Mouse (Mus musculus) forebrain, embryonic 12.5 days (tissue): ENCODE data around the gene Klhl15. TPM values are rescaled to one million over a fixed set of nuclear protein-coding genes. Genes with fewer than 3 reads are reported as not detected.
"Not testable (repeated sequence)": the region's sequence is repeated elsewhere in the genome, so short reads cannot be mapped to it uniquely, and the experiment has no call there.

Experiments used
- ATAC-seq: fragments of 200-750 bp; cut with Nextera tagmentation; 2 replicates; pipeline ENCODE4 v1.8.0; 2017; ENCODE audit warnings: moderate TSS enrichment; ENCODE audit not compliant: low FRiP score
- H3K27ac ChIP-seq: fragments of 300-500 bp; sonication (generic); 2 replicates; pipeline ENCODE4 v1.5.1; 2016; ENCODE audit warnings: mild to moderate bottlenecking
- H3K27me3 ChIP-seq: fragments of 300-500 bp; sonication (generic); 2 replicates; pipeline ENCODE4 v1.6.1; 2016; ENCODE audit warnings: mild to moderate bottlenecking
- H3K36me3 ChIP-seq: fragments of 300-500 bp; sonication (generic); replicated peaks from 2 replicates; pipeline ENCODE4 v1.6.1; 2016; ENCODE audit warnings: mild to moderate bottlenecking
- H3K4me1 ChIP-seq: fragments of 300-500 bp; sonication (generic); 2 replicates; pipeline ENCODE4 v1.6.1; 2016
- H3K4me2 ChIP-seq: fragments of 300-500 bp; sonication (generic); 2 replicates; pipeline ENCODE4 v1.6.1; 2016; ENCODE audit warnings: mild to moderate bottlenecking, moderate library complexity
- H3K4me3 ChIP-seq: fragments of 300-500 bp; sonication (generic); replicated peaks from 2 replicates; pipeline ENCODE4 v1.5.1; 2016; ENCODE audit warnings: mild to moderate bottlenecking
- H3K9ac ChIP-seq: fragments of 300-500 bp; sonication (generic); 2 replicates; pipeline ENCODE4 v1.6.1; 2016; ENCODE audit warnings: mild to moderate bottlenecking
- H3K9me3 ChIP-seq: fragments of 300-500 bp; sonication (generic); 2 replicates; pipeline ENCODE4 v1.6.1; 2016
- WGBS: fragments of 180-500 bp; shearing (Covaris S2); methylation state at CpG from one replicate; pipeline ENCODE4 v1.1.7; 2016; 5-methylcytosine and 5-hydroxymethylcytosine counted together
- polyA plus RNA-seq: library from polyadenylated mRNA; unstranded; fragments of >200 nt; fragmentation: Nextera tagmentation; extraction: Ambion mirVana; gene quantifications from 2 replicates; pipeline ENCODE4 v1.2.1, GENCODE M21; 2016

Klhl15 gene
- polyA plus RNA-seq, result 10.6 and 11.9 TPM in 2 replicates

DNA sequence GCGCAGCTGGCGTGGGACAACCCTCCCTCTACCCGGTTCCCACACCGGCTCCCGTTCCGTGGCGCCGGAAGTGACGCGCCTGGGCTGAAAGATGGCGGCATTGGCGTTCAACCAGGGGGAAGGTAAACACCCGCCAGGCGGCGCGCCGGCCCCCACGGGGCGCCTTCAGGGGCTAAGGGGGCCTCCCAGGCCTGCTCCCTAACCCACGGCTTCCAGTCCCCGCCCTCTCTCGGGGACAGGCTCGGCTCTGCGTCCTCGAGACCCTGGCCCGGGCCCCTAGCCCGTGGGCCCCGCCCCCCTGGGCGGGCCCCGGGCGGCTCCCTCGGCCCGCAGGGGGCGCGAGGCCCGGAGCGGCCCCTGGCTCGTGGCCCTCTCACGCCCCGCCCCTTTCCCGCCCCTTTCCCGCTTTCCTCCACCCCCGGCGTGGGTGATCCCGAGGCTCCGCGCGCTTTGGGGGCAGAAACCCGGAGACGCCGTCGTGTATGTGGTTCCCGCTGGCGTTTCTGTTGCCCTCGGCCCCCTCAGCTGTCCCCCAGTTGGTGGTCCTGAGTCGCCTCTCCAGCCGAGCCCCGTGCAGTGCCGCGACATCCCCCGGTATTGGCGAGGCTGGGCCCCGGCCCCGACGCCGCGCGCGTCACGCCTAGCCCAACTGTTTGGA, at the start of gene Klhl15:
TSS of gene Klhl15 (plus strand) at position 68 of the 658 bp plus-strand sequence.
- peak within 1 kb of the TSS; percentile 57 for H3K4me3 ChIP-seq
- no peaks in the 10 kb centered on the region for H3K4me1 ChIP-seq
- peak within 1 kb of the TSS; percentile 53 for H3K4me2 ChIP-seq
- H3K9ac ChIP-seq, result peak within 1 kb of the TSS; percentile 62
- peak; percentile 94 for ATAC-seq
- peak within 1 kb of the TSS; percentile 90 for H3K27ac ChIP-seq
- peaks cover 64% of the 10 kb centered on the region for H3K27me3 ChIP-seq
- H3K36me3 ChIP-seq, result no peaks in the 10 kb centered on the region
- WGBS, result 14% methylated on average over 53 of the region's 70 CpGs
- no peaks in the 10 kb centered on the region for H3K9me3 ChIP-seq

- Histone ChIP-seq H3K27ac (no peak overlapping the region), H3K9me3 (no peaks in the 10 kb centered on the region), H3K4me2 (no peak overlapping the region), H3K27me3 (peaks cover 32% of the 10 kb centered on the region), H3K4me1 (0 out of 2 replicates have a peak, but pooled peaks cover 3% of the 10 kb centered on the region), H3K9ac (no peak overlapping the region), H3K4me3 (no peak overlapping the region), H3K36me3 (no peaks in the 10 kb centered on the region)
- WGBS, result 67% methylated on average over 1 of the region's 1 CpGs
- ATAC-seq, result no peak
Observed at GRCm38 (mm10) chrX:94185156-94185555, 49.2 kb upstream of the Klhl15 start.

DNA sequence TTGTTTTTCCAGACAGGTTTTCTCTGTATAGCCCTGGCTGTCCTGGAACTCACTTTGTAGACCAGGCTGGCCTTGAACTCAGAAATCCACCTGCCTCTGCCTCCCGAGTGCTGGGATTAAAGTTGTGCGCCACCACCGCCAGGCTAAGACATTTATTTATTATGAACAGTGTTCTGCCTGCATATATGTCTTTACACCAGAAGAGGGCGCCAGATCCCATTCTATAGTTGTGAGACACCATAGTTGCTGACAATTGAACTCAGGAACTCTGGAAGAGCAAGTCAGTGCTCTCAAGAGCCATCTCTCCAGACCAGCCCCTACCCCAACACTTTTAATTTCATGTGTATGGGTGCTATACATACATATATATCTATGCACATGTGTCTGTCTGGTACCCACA, 40.5 kb upstream of the Klhl15 start:
- H3K9me3 ChIP-seq, H3K27me3 ChIP-seq, H3K4me3 ChIP-seq, H3K9ac ChIP-seq, H3K4me2 ChIP-seq, H3K27ac ChIP-seq, H3K4me1 ChIP-seq, ATAC-seq: not testable (repeated sequence)
- 66% methylated on average over 4 of the region's 4 CpGs for WGBS
- peaks cover 59% of the 10 kb centered on the region for H3K36me3 ChIP-seq

GRCm38 (mm10) chrX:94197789-94198188, 36.6 kb upstream of the Klhl15 start:
- no peaks in the 10 kb centered on the region for H3K9me3 ChIP-seq
- peaks cover 85% of the 10 kb centered on the region for H3K36me3 ChIP-seq

DNA sequence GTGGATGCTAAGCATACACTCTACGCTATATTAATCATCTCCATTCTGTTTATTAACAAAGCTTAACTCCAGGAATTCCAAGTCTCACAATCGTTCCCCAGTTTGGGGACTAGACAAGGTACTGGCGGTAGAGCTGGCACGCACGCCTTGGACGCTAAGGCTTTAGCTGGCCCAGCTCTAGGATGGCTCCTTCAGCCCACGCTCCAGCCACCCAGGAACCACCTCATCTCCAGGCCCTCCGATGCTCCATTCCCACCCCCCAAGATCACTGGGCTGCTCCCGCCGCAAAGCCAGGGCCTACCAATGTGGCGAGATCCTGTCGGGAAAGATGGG, 22.2 kb upstream of the Klhl15 start:
- H3K9ac ChIP-seq, result peak overlapping the region; percentile 75
- H3K36me3 ChIP-seq, result peaks cover 23% of the 10 kb centered on the region
- H3K4me2 ChIP-seq, result peak overlapping the region; percentile 67
- 0% methylated on average over 12 of the region's 12 CpGs for WGBS
- no peaks in the 10 kb centered on the region for H3K4me1 ChIP-seq
- no peaks in the 10 kb centered on the region for H3K27me3 ChIP-seq
- H3K9me3 ChIP-seq, result no peaks in the 10 kb centered on the region
- peak; percentile 62 for ATAC-seq
- H3K27ac ChIP-seq, result peak overlapping the region; percentile 73
- peak overlapping the region; percentile 75 for H3K4me3 ChIP-seq

More at GRCm38 (mm10) chrX:94197789-94198188, 36.6 kb upstream of the Klhl15 start:
- Histone ChIP-seq H3K27me3 (no peaks in the 10 kb centered on the region), H3K9ac (no peak overlapping the region), H3K27ac (no peak overlapping the region), H3K4me1 (no peaks in the 10 kb centered on the region), H3K4me2 (no peak overlapping the region), H3K4me3 (no peak overlapping the region)
- 83% methylated on average over 5 of the region's 5 CpGs for WGBS
- ATAC-seq, result no peak

- H3K4me3 ChIP-seq, result peak within 1 kb of the TSS; percentile 75
- peak within 1 kb of the TSS; percentile 67 for H3K4me2 ChIP-seq
- no peaks in the 10 kb centered on the region for H3K9me3 ChIP-seq
- H3K4me1 ChIP-seq, result no peaks in the 10 kb centered on the region
- peaks cover 18% of the 10 kb centered on the region for H3K36me3 ChIP-seq
- H3K9ac ChIP-seq, result peak within 1 kb of the TSS; percentile 75
- H3K27ac ChIP-seq, result peak within 1 kb of the TSS; percentile 73
- under 1% methylated on average over 52 of the region's 52 CpGs for WGBS
- H3K27me3 ChIP-seq, result no peaks in the 10 kb centered on the region
- ATAC-seq, result peak; percentile 94
Observed at GRCm38 (mm10) chrX:94212597-94213321, 21.6 kb upstream of the Klhl15 start, which contains the start of gene Eif2s3x. TSS of gene Eif2s3x (minus strand) at chrX:94212862.

DNA sequence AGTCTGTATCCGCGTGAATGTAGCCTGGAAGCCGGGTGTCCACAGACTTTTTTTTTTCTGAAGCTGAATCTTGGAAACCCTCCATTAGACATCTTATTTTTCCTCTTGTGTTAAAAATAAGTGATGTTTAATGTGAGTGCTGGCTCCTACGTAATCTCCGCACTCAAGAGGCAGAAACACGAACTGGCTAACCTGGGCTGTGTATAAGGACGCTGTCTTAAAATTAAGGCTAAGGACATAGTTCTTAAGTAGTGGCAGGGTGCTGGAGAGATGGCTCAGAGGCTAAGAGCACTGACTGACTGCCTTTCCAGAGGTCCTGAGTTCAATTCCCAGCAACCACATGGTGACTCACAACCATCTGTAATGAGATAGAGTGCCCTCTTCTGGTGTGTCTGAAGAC, 21.0 kb upstream of the Klhl15 start:
- Histone ChIP-seq H3K9ac (0 out of 2 replicates have a peak overlapping the region, but pooled peaks have one; percentile 44), H3K4me1 (no peaks in the 10 kb centered on the region), H3K27me3 (no peaks in the 10 kb centered on the region), H3K27ac (no peak overlapping the region), H3K36me3 (peaks cover 12% of the 10 kb centered on the region), H3K9me3 (no peaks in the 10 kb centered on the region), H3K4me2 (peak overlapping the region; percentile 40), H3K4me3 (peak overlapping the region; percentile 75)
- ATAC-seq, result peak; percentile 10; the same call in 1 of the 2 replicates
- WGBS, result 20% methylated on average over 7 of the region's 7 CpGs

DNA sequence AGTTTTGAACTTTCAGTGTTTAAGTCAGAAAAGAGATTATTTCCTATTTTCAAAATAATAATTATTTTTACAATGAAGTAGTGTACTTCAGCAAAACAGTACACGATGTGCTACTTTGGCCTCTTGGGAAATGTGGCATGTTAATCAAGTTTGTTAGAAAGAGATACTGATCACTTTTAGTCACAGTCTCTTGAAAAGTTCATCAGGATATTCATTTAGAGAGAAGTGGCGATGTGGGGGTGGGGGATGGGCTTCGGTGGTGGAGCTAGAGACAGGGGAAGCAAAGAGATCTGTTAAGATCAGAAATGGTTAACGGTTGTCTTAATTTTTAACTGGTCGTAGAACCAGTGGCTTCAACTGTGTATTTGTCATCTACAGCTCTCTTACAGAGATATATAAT, 967 bp upstream of the Klhl15 start:
- Histone ChIP-seq H3K9ac (no peak overlapping the region), H3K4me3 (no peak overlapping the region), H3K4me2 (peak overlapping the region; percentile 53; the same call in 1 of the 2 replicates), H3K4me1 (no peaks in the 10 kb centered on the region), H3K27ac (no peak overlapping the region), H3K27me3 (peaks cover 57% of the 10 kb centered on the region), H3K9me3 (no peaks in the 10 kb centered on the region), H3K36me3 (no peaks in the 10 kb centered on the region)
- no peak for ATAC-seq
- WGBS, result 42% methylated on average over 5 of the region's 5 CpGs

DNA sequence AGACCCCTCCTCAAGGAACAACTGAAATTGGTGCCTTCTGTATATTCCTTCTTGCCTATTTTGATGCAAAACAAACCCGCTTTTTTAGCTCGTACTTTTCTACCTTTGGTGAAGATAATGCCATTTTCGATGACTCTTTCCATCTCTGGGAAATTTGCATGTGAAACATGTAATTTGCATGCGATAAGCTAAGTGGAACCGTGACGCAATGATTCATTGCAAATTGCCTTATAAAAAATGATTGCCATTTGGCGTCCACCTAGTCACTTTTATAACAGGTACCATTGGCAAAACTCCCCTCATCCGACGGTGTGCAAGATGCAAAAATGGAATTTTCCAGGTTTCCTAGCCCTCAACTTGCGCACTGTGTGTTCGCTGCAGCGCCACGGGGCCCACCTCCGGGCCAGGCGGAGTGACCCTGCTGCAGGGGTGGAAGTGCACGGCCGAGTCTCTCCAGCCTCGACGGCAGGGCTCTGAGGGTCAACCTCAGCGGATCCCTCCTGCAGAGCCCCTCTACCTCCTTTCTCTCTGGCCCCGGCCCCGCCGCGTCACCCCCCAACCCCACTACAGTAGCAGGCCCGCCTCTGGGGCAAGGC, 365 bp upstream of the Klhl15 start:
- Histone ChIP-seq H3K4me3 (peak overlapping the region; percentile 57), H3K9me3 (no peaks in the 10 kb centered on the region), H3K4me2 (peak overlapping the region; percentile 53), H3K27me3 (peaks cover 63% of the 10 kb centered on the region), H3K27ac (peak overlapping the region; percentile 90), H3K36me3 (no peaks in the 10 kb centered on the region), H3K9ac (peak overlapping the region; percentile 62), H3K4me1 (no peaks in the 10 kb centered on the region)
- ATAC-seq, result no peak
- 8% methylated on average over 25 of the region's 25 CpGs for WGBS

DNA sequence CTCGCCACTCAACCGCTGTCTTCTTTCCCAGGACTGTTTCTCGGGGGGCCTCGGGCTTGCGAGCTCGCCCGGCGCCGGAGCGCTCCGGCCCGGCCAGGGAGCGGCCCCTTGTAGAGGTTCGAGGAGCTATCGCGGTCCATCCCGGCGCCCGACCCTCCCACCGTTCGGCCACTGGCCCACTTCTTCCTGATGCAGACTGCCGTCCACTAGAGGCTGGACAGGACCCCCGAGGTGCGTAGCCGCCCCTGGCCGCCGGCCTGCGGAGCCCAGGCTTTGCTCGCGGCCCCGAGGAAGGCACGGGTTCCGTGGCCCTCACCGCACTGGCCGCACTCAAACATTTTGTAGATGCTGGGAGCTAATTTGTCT, 774 bp downstream of the Klhl15 start:
- Histone ChIP-seq H3K4me2 (peak overlapping the region; percentile 53), H3K27ac (peak overlapping the region; percentile 90), H3K4me1 (no peaks in the 10 kb centered on the region), H3K27me3 (peaks cover 59% of the 10 kb centered on the region), H3K9me3 (no peaks in the 10 kb centered on the region), H3K36me3 (no peaks in the 10 kb centered on the region), H3K9ac (peak overlapping the region; percentile 62), H3K4me3 (peak overlapping the region; percentile 57)
- ATAC-seq, result peak; percentile 40; the same call in 1 of the 2 replicates
- WGBS, result 13% methylated on average over 32 of the region's 35 CpGs

DNA sequence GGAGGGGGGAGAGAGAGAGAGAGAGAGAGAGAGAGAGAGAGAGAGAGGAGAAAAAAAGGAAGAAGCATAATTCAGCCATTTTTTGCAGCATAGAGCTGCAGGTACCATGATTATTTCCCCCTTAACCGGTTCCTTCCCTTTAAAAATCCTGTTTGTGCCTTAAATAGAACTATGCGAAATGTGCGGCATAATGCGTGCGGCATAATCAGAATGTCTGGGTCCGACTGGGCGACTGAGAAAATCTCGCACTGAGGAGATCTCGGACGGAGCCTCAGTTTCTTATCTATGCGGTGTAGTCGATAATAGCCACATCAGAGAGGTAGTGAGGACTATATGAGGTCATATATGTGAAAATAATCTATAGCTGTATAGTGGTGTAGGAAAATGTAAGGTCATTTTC, 1.2 kb downstream of the Klhl15 start:
- no peaks in the 10 kb centered on the region for H3K9me3 ChIP-seq
- H3K27me3 ChIP-seq, result peaks cover 56% of the 10 kb centered on the region
- peak overlapping the region; percentile 57 for H3K4me3 ChIP-seq
- no peaks in the 10 kb centered on the region for H3K4me1 ChIP-seq
- peak overlapping the region; percentile 53 for H3K4me2 ChIP-seq
- no peak overlapping the region for H3K27ac ChIP-seq
- H3K9ac ChIP-seq, result peak overlapping the region; percentile 62
- H3K36me3 ChIP-seq, result no peaks in the 10 kb centered on the region
- WGBS, result 32% methylated on average over 12 of the region's 12 CpGs
- ATAC-seq, result no peak

DNA sequence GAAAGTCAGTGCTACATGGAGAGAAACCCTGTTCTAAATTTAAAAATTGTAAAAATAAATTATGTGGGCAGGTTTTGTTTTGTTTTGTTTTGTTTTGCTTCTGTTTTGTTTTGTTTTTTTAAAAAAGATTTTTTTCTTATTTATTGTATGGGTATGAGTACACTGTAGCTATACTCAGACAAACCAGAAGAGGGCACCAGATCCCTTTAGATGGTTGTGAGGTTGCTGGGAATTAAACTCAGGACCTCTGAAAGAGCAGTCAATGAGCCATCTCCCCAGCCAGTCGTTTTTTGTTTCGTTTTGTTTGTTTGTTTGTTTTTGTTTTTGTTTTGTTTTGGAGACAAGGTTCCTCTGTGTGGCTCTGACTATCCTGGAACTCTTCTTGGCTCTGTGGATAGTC, 54.5 kb downstream of the Klhl15 start:
- Histone ChIP-seq H3K9ac (no peak overlapping the region), H3K27me3 (peaks cover 55% of the 10 kb centered on the region), H3K27ac (no peak overlapping the region), H3K4me3 (no peak overlapping the region), H3K4me1 (no peaks in the 10 kb centered on the region), H3K4me2 (no peak overlapping the region), H3K9me3 (no peaks in the 10 kb centered on the region), H3K36me3 (no peaks in the 10 kb centered on the region)
- ATAC-seq, result no peak
- 8% methylated on average over 2 of the region's 2 CpGs for WGBS
